In genomic region chr5:131769273-131769672, GRCm38 (mm10) we compare ENCODE assay signal across 12 mouse cellular contexts.
A peak's percentile ranks its signal among the peaks of the same experiment; 100 is the strongest.
DNase-seq lines count a peak whose midpoint lies in the region; ATAC-seq and TF ChIP-seq lines count a peak whose summit lies in the region.
"Had no signal": no experiment of that assay in that cellular context is flagged by ENCODE, and none has a peak within 500 bp of the region (broad histone marks: within the 10 kb centered on the region; RNA-seq: fewer than 3 reads in every experiment).

No protein-coding gene starts in this region.

- H3K27me3 ChIP-seq in midbrain, embryonic 10.5 days (ENCODE audit: low read depth, poor library complexity, severe bottlenecking), result peaks cover 19% of the 10 kb centered on the region; the same call in 1 of the 2 replicates
- H3K27me3 ChIP-seq in midbrain, postnatal 0 days (ENCODE audit: insufficient read depth, low read length), result no peaks in the 10 kb centered on the region
- peaks cover 10% of the 10 kb centered on the region; the same call in 1 of the 2 replicates for H3K27me3 ChIP-seq in liver, embryonic 13.5 days
- no peaks in the 10 kb centered on the region for H3K27me3 ChIP-seq in neural tube, embryonic 14.5 days (ENCODE audit: control insufficient read depth, insufficient read depth, low read length)

- H3K4me3 ChIP-seq in midbrain, embryonic 10.5 days, result no peak overlapping the region
- no peak overlapping the region for H3K4me3 ChIP-seq in midbrain, postnatal 0 days (ENCODE audit: low read depth, low read length)
- no peak overlapping the region for H3K4me3 ChIP-seq in liver, embryonic 13.5 days (replicated peaks)
- no peak overlapping the region for H3K4me3 ChIP-seq in neural tube, embryonic 14.5 days (ENCODE audit: low read depth, low read length)
- H3K4me3 ChIP-seq: kidney, embryonic 15.5 days had no signal

- no peak for ATAC-seq in midbrain, postnatal 0 days (ENCODE audit: low FRiP score)
- ATAC-seq in liver, embryonic 13.5 days (ENCODE audit: low read depth), result peak; percentile 53; the same call in 1 of the 2 replicates
- ATAC-seq in neural tube, embryonic 14.5 days (ENCODE audit: low read depth), result no peak

- no peak overlapping the region for H3K9ac ChIP-seq in midbrain, postnatal 0 days (replicated peaks; ENCODE audit: low read length, poor library complexity, severe bottlenecking)
- H3K9ac ChIP-seq in liver, embryonic 13.5 days, result no peak overlapping the region
- no peak overlapping the region for H3K9ac ChIP-seq in neural tube, embryonic 14.5 days (replicated peaks; ENCODE audit: low read depth, low read length)
- H3K9ac ChIP-seq: kidney, embryonic 15.5 days had no signal

- 60% methylated on average over 11 of the region's 11 CpGs for WGBS in midbrain, embryonic 10.5 days
- WGBS in midbrain, postnatal 0 days, result 41% methylated on average over 11 of the region's 11 CpGs
- WGBS in liver, embryonic 13.5 days (ENCODE audit: insufficient replicate concordance), result 26% methylated on average over 11 of the region's 11 CpGs
- WGBS in neural tube, embryonic 14.5 days, result 33% methylated on average over 11 of the region's 11 CpGs

- H3K36me3 ChIP-seq in midbrain, embryonic 10.5 days, result no peaks in the 10 kb centered on the region
- no peaks in the 10 kb centered on the region for H3K36me3 ChIP-seq in midbrain, postnatal 0 days (ENCODE audit: insufficient read depth, low read length)
- no peaks in the 10 kb centered on the region for H3K36me3 ChIP-seq in liver, embryonic 13.5 days
- no peaks in the 10 kb centered on the region for H3K36me3 ChIP-seq in neural tube, embryonic 14.5 days (ENCODE audit: control insufficient read depth, insufficient read depth, low read length)
- H3K36me3 ChIP-seq: kidney, embryonic 15.5 days had no signal

- H3K27ac ChIP-seq in midbrain, embryonic 10.5 days (replicated peaks), result peak overlapping the region; percentile 28; the same call in 1 of the 2 replicates
- H3K27ac ChIP-seq in midbrain, postnatal 0 days (ENCODE audit: low read depth, low read length), result no peak overlapping the region
- H3K27ac ChIP-seq in liver, embryonic 13.5 days, result no peak overlapping the region
- H3K27ac ChIP-seq in neural tube, embryonic 14.5 days (ENCODE audit: low read depth, low read length), result peak overlapping the region; percentile 57; the same call in 1 of the 2 replicates
- H3K27ac ChIP-seq: kidney, embryonic 15.5 days had no signal

- DNase-seq in heart, adult 11 months, result peak; percentile 55
- DNase-seq in heart, adult 8-10 months (ENCODE audit: low spot score), result no peak
- DNase-seq in midbrain, embryonic 10.5 days (ENCODE audit: low spot score), result no peak
- no peak for DNase-seq in midbrain, postnatal 0 days (ENCODE audit: low spot score)
- peak; percentile 6 for DNase-seq in liver, embryonic 13.5 days
- no peak for DNase-seq in adrenal gland, postnatal 10 days
- DNase-seq in urinary bladder, adult 2 months (ENCODE audit: low spot score), result no peak
- DNase-seq: cerebellum, postnatal 36 days; heart, postnatal 4 days; lung, postnatal 36 days had no signal

- peaks cover 20% of the 10 kb centered on the region for H3K4me1 ChIP-seq in midbrain, embryonic 10.5 days
- H3K4me1 ChIP-seq in midbrain, postnatal 0 days (ENCODE audit: insufficient read depth, low read length), result 0 out of 2 replicates have a peak, but pooled peaks cover 10% of the 10 kb centered on the region
- 0 out of 2 replicates have a peak, but pooled peaks cover 3% of the 10 kb centered on the region for H3K4me1 ChIP-seq in liver, embryonic 13.5 days (replicated peaks)
- H3K4me1 ChIP-seq in neural tube, embryonic 14.5 days (ENCODE audit: control insufficient read depth, insufficient read depth, low read length), result peaks cover 34% of the 10 kb centered on the region
- H3K4me1 ChIP-seq: kidney, embryonic 15.5 days had no signal

- no peak overlapping the region for H3K4me2 ChIP-seq in midbrain, postnatal 0 days (ENCODE audit: low read depth, low read length, poor library complexity, severe bottlenecking)
- H3K4me2 ChIP-seq in liver, embryonic 13.5 days, result no peak overlapping the region
- no peak overlapping the region for H3K4me2 ChIP-seq in neural tube, embryonic 14.5 days (ENCODE audit: low read depth, low read length)
- H3K4me2 ChIP-seq: kidney, embryonic 15.5 days had no signal

- TF ChIP-seq CTCF in midbrain, postnatal 0 days (IDR thresholded peaks at IDR 0.05), result no peak

- peaks cover 5% of the 10 kb centered on the region; the same call in 1 of the 2 replicates for H3K9me3 ChIP-seq in midbrain, embryonic 10.5 days (replicated peaks)
- H3K9me3 ChIP-seq in midbrain, postnatal 0 days (ENCODE audit: low read length), result no peaks in the 10 kb centered on the region
- no peaks in the 10 kb centered on the region for H3K9me3 ChIP-seq in liver, embryonic 13.5 days (replicated peaks)
- H3K9me3 ChIP-seq in neural tube, embryonic 14.5 days (ENCODE audit: control insufficient read depth, low read length), result no peaks in the 10 kb centered on the region
- H3K9me3 ChIP-seq: kidney, embryonic 15.5 days had no signal

Comparison
In these comparisons a context has a peak if more than half of its experiments do, and no peak if none do; other contexts are left out.
1. DNase-seq: peak in heart, adult 11 months (single experiment) and liver, embryonic 13.5 days (single experiment); none in heart, adult 8-10 months (single experiment), midbrain, embryonic 10.5 days (single experiment), midbrain, postnatal 0 days (single experiment), adrenal gland, postnatal 10 days (single experiment) and urinary bladder, adult 2 months (single experiment).
2. H3K27ac ChIP-seq: peak in midbrain, embryonic 10.5 days (single experiment) and neural tube, embryonic 14.5 days (single experiment); none in midbrain, postnatal 0 days (single experiment) and liver, embryonic 13.5 days (single experiment).